Mouse (Mus musculus): ENCODE data around the gene Fam118b. TPM values are rescaled to one million over a fixed set of nuclear protein-coding genes. Genes with fewer than 3 reads are reported as not detected.

Gene Fam118b
- total and polyA plus RNA-seq, 3 experiments: 12.7 to 27.7 (median 21.3) TPM

DNA sequence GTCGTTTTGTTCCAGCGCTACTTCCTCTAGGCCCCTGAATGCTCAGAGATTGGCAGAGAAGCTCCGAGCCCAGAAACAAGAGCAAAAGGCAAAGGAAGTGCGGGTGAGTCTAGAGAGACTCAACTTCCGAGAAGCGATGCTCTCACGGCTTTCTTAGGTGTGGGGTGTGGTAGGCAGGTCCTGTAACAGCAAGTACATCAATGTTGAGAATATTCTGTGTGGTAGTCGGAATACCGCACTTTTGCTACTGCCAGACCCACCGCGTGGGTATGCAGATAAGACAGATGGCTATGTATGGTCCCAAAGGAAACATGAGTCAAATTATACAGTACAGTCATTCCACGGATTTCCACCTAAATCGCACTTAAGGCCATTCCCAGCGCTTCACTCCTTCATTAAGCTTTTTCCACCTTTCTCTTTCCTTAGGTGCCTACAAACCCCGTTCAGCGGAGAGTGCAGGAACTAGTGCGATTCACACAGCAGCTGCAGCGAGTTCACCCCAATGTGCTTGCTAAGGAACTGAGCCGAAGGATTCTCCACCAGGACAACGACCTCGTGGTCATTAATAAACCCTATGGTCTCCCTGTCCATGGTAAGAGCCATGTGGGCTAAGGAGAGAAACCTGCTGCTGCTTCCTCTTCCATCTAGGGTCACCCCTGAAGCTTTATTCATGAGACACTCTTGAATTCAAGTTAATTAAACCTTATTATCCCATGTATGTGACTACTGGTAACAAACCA, 541 bp upstream of the Fam118b start:
- peaks cover 22 to 43% of the 10 kb centered on the region in 2 experiments for H3K36me3 ChIP-seq (replicated peaks in 1 of 2; ENCODE audit: control insufficient read depth in 1 of 2, insufficient read depth in 1 of 2, low read length in 1 of 2)
- H3K27me3 ChIP-seq (replicated peaks): no peaks in the 10 kb centered on the region
- H3K4me1 ChIP-seq (ENCODE audit: control insufficient read depth in 1 of 2, insufficient read depth in 2 of 2): peaks cover 0 to 51% of the 10 kb centered on the region in 2 experiments; a peak in 2 of 4 replicates
- H3K9me3 ChIP-seq (replicated peaks; ENCODE audit: low read length): no peaks in the 10 kb centered on the region
- dilution Hi-C loops (cut with MboI; ENCODE audit: extremely low pct_ligation_motif_present, extremely low pct_unique_long_range_greater_than_20kb, low sequenced_read_pairs) (no loop called here), in situ Hi-C loops (cut with MboI; ENCODE audit: low pct_ligation_motif_present, low pct_unique_long_range_greater_than_20kb, low sequenced_read_pairs) (no loop called here)
- H3K4me2 ChIP-seq (ENCODE audit: insufficient read depth, low read depth, poor library complexity, severe bottlenecking): peak overlapping the region; percentile 56
- no peak for TF ChIP-seq GABPA (IDR thresholded peaks at IDR 0.05; ENCODE audit: insufficient replicate concordance, low read depth, low read length)
- TF ChIP-seq TCF12 (IDR thresholded peaks at IDR 0.05; ENCODE audit: low read depth, low read length): peak; percentile 6; the same call in 1 of the 2 replicates
- TF ChIP-seq MAX (IDR thresholded peaks at IDR 0.05; ENCODE audit: low read length): no peak
- peak; percentile 48 for TF ChIP-seq HCFC1 (IDR thresholded peaks at IDR 0.05; ENCODE audit: low read depth, low read length)
- no peak for TF ChIP-seq ZKSCAN1 (IDR thresholded peaks at IDR 0.05; ENCODE audit: borderline replicate concordance, low read depth, low read length)
- TF ChIP-seq CHD1 (IDR thresholded peaks at IDR 0.05; ENCODE audit: low read depth, low read length): no peak
- no peak for TF ChIP-seq E2F4 (IDR thresholded peaks at IDR 0.05; ENCODE audit: insufficient replicate concordance, low read depth, low read length)
- 0 out of 2 replicates have a peak, but pooled peaks have one; percentile 3 for TF ChIP-seq EP300 (IDR thresholded peaks at IDR 0.05; ENCODE audit: low read length)
- TF ChIP-seq RAD21 (IDR thresholded peaks at IDR 0.05; ENCODE audit: low read depth, low read length): no peak
- peak overlapping the region; percentile 62 to 94 (median 86) for H3K4me3 ChIP-seq (replicated peaks in 1 of 3; ENCODE audit: low read depth in 2 of 3, low read length in 2 of 3, poor library complexity in 1 of 3)
- H3K79me2 ChIP-seq (replicated peaks; ENCODE audit: control insufficient read depth, extremely low read depth, insufficient read depth, poor library complexity, severe bottlenecking): peaks cover 10% of the 10 kb centered on the region
- no peak overlapping the region for H3K27ac ChIP-seq (ENCODE audit: insufficient read depth, low read depth)
- DNase-seq (ENCODE audit: extremely low read depth): peak; percentile 9
- peak overlapping the region; percentile 90 for H3K9ac ChIP-seq (ENCODE audit: insufficient read depth, low read depth)

DNA sequence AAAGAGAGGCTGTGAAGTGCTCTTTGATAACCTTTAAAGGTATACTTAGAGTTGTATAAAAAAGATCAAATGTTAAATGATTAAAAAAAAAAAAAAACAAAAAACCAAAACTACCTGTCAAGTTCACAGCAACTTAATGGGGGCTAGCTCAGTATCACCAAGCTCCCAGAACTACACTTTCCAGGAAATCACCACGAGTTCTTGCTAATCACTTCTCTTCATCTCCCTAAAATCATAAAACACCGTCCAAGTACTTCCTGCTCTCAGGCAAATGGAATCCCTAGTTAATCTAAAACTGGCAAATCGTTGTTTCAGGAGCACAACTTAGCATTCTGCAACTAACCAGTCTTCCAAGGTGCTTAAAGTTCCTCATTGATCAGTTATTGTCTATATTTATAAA, 3.1 kb downstream of the Fam118b start:
- DNase-seq (ENCODE audit: extremely low read depth): no peak
- Histone ChIP-seq H3K79me2 (replicated peaks; ENCODE audit: control insufficient read depth, extremely low read depth, insufficient read depth, poor library complexity, severe bottlenecking) (peaks cover 10% of the 10 kb centered on the region), H3K4me3 (replicated peaks in 1 of 3; ENCODE audit: low read depth in 2 of 3, low read length in 2 of 3, poor library complexity in 1 of 3) (no peak overlapping the region), H3K9ac (ENCODE audit: insufficient read depth, low read depth) (no peak overlapping the region), H3K9me3 (replicated peaks; ENCODE audit: low read length) (no peaks in the 10 kb centered on the region), H3K4me1 (ENCODE audit: control insufficient read depth in 1 of 2, insufficient read depth in 2 of 2) (peaks cover 0 to 45% of the 10 kb centered on the region in 2 experiments; a peak in 2 of 4 replicates), H3K27ac (ENCODE audit: insufficient read depth, low read depth) (no peak overlapping the region), H3K4me2 (ENCODE audit: insufficient read depth, low read depth, poor library complexity, severe bottlenecking) (no peak overlapping the region), H3K36me3 (replicated peaks in 1 of 2; ENCODE audit: control insufficient read depth in 1 of 2, insufficient read depth in 1 of 2, low read length in 1 of 2) (peaks cover 0 to 25% of the 10 kb centered on the region in 2 experiments), H3K27me3 (replicated peaks) (no peaks in the 10 kb centered on the region)
- TF ChIP-seq MAX (IDR thresholded peaks at IDR 0.05; ENCODE audit: low read length) (no peak), MXI1 (IDR thresholded peaks at IDR 0.05; ENCODE audit: low read depth, low read length) (no peak), MYC (IDR thresholded peaks at IDR 0.05; ENCODE audit: low read depth, low read length) (no peak)
- in situ Hi-C loops (cut with MboI; ENCODE audit: low pct_ligation_motif_present, low pct_unique_long_range_greater_than_20kb, low sequenced_read_pairs): no loop called here
- dilution Hi-C loops (cut with MboI; ENCODE audit: extremely low pct_ligation_motif_present, extremely low pct_unique_long_range_greater_than_20kb, low sequenced_read_pairs): no loop called here

DNA sequence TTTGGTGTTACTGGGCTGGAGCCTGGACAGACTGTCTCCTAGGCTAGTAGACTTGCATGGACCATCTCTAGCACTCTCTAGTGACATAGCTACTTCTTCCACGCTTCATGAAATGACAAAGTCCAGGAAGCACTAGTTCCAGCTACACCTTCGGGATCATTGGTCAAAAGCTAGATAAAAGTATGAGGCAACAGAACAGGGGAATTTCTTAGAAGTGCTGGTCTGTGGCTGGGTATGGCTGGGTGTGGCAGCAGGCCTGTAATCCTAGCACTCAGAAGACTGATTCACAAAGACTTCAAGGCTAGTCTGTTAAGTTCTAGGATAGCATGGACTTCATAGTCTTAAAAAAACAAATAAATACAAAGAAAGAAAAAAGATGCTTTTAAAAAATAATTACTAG, 4.2 kb downstream of the Fam118b start:
- no peak overlapping the region for H3K27ac ChIP-seq (ENCODE audit: insufficient read depth, low read depth)
- no peak overlapping the region for H3K9ac ChIP-seq (ENCODE audit: insufficient read depth, low read depth)
- H3K4me3 ChIP-seq (replicated peaks in 1 of 3; ENCODE audit: low read depth in 2 of 3, low read length in 2 of 3, poor library complexity in 1 of 3): no peak overlapping the region
- H3K9me3 ChIP-seq (replicated peaks; ENCODE audit: low read length): no peaks in the 10 kb centered on the region
- no peak for TF ChIP-seq JUND (conservative IDR thresholded peaks at IDR 0.05; ENCODE audit: low read depth, low read length)
- TF ChIP-seq SMC3 (IDR thresholded peaks at IDR 0.05; ENCODE audit: low read depth, low read length): no peak
- TF ChIP-seq ETS1 (conservative IDR thresholded peaks at IDR 0.05; ENCODE audit: low read depth, low read length): no peak
- no peak for TF ChIP-seq IRF4 (IDR thresholded peaks at IDR 0.05; ENCODE audit: low read depth, low read length)
- no peak for TF ChIP-seq MEF2A (IDR thresholded peaks at IDR 0.05; ENCODE audit: borderline replicate concordance, low read depth, low read length)
- no peak for DNase-seq (ENCODE audit: extremely low read depth)
- H3K36me3 ChIP-seq (replicated peaks in 1 of 2; ENCODE audit: control insufficient read depth in 1 of 2, insufficient read depth in 1 of 2, low read length in 1 of 2): peaks cover 0 to 23% of the 10 kb centered on the region in 2 experiments
- peaks cover 0 to 39% of the 10 kb centered on the region in 2 experiments; a peak in 2 of 4 replicates for H3K4me1 ChIP-seq (ENCODE audit: control insufficient read depth in 1 of 2, insufficient read depth in 2 of 2)
- 0 out of 2 replicates have a peak, but pooled peaks cover 6% of the 10 kb centered on the region for H3K79me2 ChIP-seq (replicated peaks; ENCODE audit: control insufficient read depth, extremely low read depth, insufficient read depth, poor library complexity, severe bottlenecking)
- H3K4me2 ChIP-seq (ENCODE audit: insufficient read depth, low read depth, poor library complexity, severe bottlenecking): no peak overlapping the region
- in situ Hi-C loops (cut with MboI; ENCODE audit: low pct_ligation_motif_present, low pct_unique_long_range_greater_than_20kb, low sequenced_read_pairs): no loop called here
- H3K27me3 ChIP-seq (replicated peaks): no peaks in the 10 kb centered on the region
- dilution Hi-C loops (cut with MboI; ENCODE audit: extremely low pct_ligation_motif_present, extremely low pct_unique_long_range_greater_than_20kb, low sequenced_read_pairs): no loop called here

Data from CH12.LX (cell line).